Comparison of ENCODE assay signal across 7 mouse cellular contexts in the genomic region with DNA sequence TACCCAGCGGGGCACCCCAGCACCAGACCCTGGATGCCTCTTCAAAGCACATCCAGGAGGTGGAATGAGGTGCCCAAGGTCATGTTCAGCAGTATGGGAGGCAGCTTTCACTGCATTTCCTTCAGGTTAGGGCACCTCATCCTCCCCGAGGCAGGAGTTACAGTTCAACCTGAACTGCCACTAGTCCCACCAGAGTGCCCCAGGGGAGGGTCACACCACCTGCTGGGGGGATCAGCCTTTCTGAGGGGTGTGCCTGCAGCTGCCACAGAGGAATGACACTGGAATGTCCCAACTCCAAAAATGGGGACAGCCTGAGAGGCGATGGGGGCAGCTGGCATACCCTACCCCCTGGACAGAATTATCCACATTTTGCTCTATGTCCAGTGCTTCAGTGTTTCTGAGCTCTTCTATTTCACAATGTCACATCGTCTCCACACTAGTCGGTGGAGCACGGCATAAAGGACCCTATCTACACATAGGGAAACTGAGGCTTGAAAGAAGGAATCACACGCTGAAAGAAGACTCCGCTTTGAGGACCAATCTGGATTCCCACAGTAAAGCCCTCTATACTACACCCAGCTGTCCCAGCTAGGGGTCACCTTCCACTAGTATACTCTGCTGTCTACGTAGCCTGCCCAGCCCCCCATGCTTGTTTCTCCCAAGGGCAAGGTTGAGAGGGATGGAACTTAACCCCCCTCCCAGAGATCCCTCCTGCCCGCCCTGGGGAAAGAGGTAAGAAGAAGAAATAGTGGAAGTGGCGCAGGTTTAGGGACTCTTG. TPM values are rescaled to one million over a fixed set of nuclear protein-coding genes. Genes with fewer than 3 reads are reported as not detected.
DNase-seq lines count a peak whose midpoint lies in the region; ATAC-seq and TF ChIP-seq lines count a peak whose summit lies in the region.

No protein-coding gene starts in this region.

- WGBS in lung, embryonic 16.5 days, result 34% methylated on average over 11 of the region's 11 CpGs
- 25% methylated on average over 11 of the region's 11 CpGs for WGBS in forebrain, embryonic 10.5 days
- 51% methylated on average over 11 of the region's 11 CpGs for WGBS in intestine, postnatal 0 days
- WGBS in neural tube, embryonic 15.5 days, result 24% methylated on average over 11 of the region's 11 CpGs

- no peak for ATAC-seq in lung, embryonic 16.5 days (ENCODE audit: low read depth)
- ATAC-seq in intestine, postnatal 0 days, result no peak
- 0 out of 2 replicates have a peak, but pooled peaks have one; percentile 12 for ATAC-seq in neural tube, embryonic 15.5 days (ENCODE audit: low FRiP score)

- no peaks in the 10 kb centered on the region; the same call in 1 of the 2 replicates for H3K36me3 ChIP-seq in lung, embryonic 16.5 days (ENCODE audit: control insufficient read depth, insufficient read depth, low read length)
- peaks cover 17% of the 10 kb centered on the region for H3K36me3 ChIP-seq in forebrain, embryonic 10.5 days (replicated peaks)
- peaks cover 11% of the 10 kb centered on the region for H3K36me3 ChIP-seq in intestine, postnatal 0 days (ENCODE audit: control insufficient read depth, insufficient read depth)
- H3K36me3 ChIP-seq in neural tube, embryonic 15.5 days, result peaks cover 7% of the 10 kb centered on the region; the same call in 1 of the 2 replicates

- no peak for DNase-seq in lung, postnatal 25 days (ENCODE audit: low spot score)
- no peak for DNase-seq in forebrain, embryonic 10.5 days (ENCODE audit: extremely low spot score, low spot score)
- no peak for DNase-seq in layer of hippocampus, postnatal 14 days (ENCODE audit: low spot score in 2 of 2)
- no peak for DNase-seq in gastrocnemius, adult 18-20 months (ENCODE audit: low spot score)

- H3K4me1 ChIP-seq in lung, embryonic 16.5 days (replicated peaks; ENCODE audit: control insufficient read depth, insufficient read depth, low read length), result peaks cover 24% of the 10 kb centered on the region
- peaks cover 57% of the 10 kb centered on the region for H3K4me1 ChIP-seq in forebrain, embryonic 10.5 days
- peaks cover 8% of the 10 kb centered on the region for H3K4me1 ChIP-seq in intestine, postnatal 0 days (replicated peaks; ENCODE audit: control insufficient read depth, insufficient read depth, low read length)
- peaks cover 49% of the 10 kb centered on the region for H3K4me1 ChIP-seq in neural tube, embryonic 15.5 days

- H3K27me3 ChIP-seq in lung, embryonic 16.5 days (ENCODE audit: control insufficient read depth, insufficient read depth, low read depth, low read length), result no peaks in the 10 kb centered on the region
- peaks cover 34% of the 10 kb centered on the region for H3K27me3 ChIP-seq in forebrain, embryonic 10.5 days (ENCODE audit: poor library complexity, severe bottlenecking)
- no peaks in the 10 kb centered on the region for H3K27me3 ChIP-seq in intestine, postnatal 0 days (replicated peaks; ENCODE audit: control insufficient read depth, insufficient read depth, low read length)
- peaks cover 7% of the 10 kb centered on the region; the same call in 1 of the 2 replicates for H3K27me3 ChIP-seq in neural tube, embryonic 15.5 days (replicated peaks)

- peak overlapping the region; percentile 92 for H3K4me2 ChIP-seq in lung, embryonic 16.5 days (ENCODE audit: low read depth, low read length)
- H3K4me2 ChIP-seq in intestine, postnatal 0 days (replicated peaks; ENCODE audit: low read depth), result peak overlapping the region; percentile 95
- peak overlapping the region; percentile 92 for H3K4me2 ChIP-seq in neural tube, embryonic 15.5 days

- TF ChIP-seq CTCF in intestine, postnatal 0 days (IDR thresholded peaks at IDR 0.05; ENCODE audit: low read depth), result no peak

- peak overlapping the region; percentile 90 for H3K9ac ChIP-seq in lung, embryonic 16.5 days (ENCODE audit: low read length)
- peak overlapping the region; percentile 57 for H3K9ac ChIP-seq in intestine, postnatal 0 days (ENCODE audit: low read depth, low read length)
- H3K9ac ChIP-seq in neural tube, embryonic 15.5 days (replicated peaks), result peak overlapping the region; percentile 77

- H3K4me3 ChIP-seq in lung, embryonic 16.5 days (ENCODE audit: low read length), result peak overlapping the region; percentile 78
- peak overlapping the region; percentile 78 for H3K4me3 ChIP-seq in forebrain, embryonic 10.5 days
- H3K4me3 ChIP-seq in intestine, postnatal 0 days (ENCODE audit: low read depth, low read length), result peak overlapping the region; percentile 65
- peak overlapping the region; percentile 74 for H3K4me3 ChIP-seq in neural tube, embryonic 15.5 days (replicated peaks)

- no peaks in the 10 kb centered on the region for H3K9me3 ChIP-seq in lung, embryonic 16.5 days (ENCODE audit: control insufficient read depth, low read length)
- H3K9me3 ChIP-seq in forebrain, embryonic 10.5 days, result no peaks in the 10 kb centered on the region
- H3K9me3 ChIP-seq in intestine, postnatal 0 days (ENCODE audit: control insufficient read depth), result no peaks in the 10 kb centered on the region
- H3K9me3 ChIP-seq in neural tube, embryonic 15.5 days (replicated peaks), result no peaks in the 10 kb centered on the region

- H3K27ac ChIP-seq in lung, embryonic 16.5 days (ENCODE audit: low read length), result peak overlapping the region; percentile 79
- H3K27ac ChIP-seq in forebrain, embryonic 10.5 days, result peak overlapping the region; percentile 87
- H3K27ac ChIP-seq in intestine, postnatal 0 days (ENCODE audit: low read depth, low read length), result no peak overlapping the region
- H3K27ac ChIP-seq in neural tube, embryonic 15.5 days (replicated peaks), result peak overlapping the region; percentile 11; the same call in 1 of the 2 replicates

RNA-seq across cellular contexts. Expression of a gene that starts 1.3 kb away (rescaled TPM):
- 43.4 and 43.5 TPM in 2 replicates for polyA plus RNA-seq in lung, embryonic 16.5 days (2015; fragmentation: Nextera tagmentation; extraction: Ambion mirVana)
- polyA plus RNA-seq in forebrain, embryonic 10.5 days (2016; fragmentation: Nextera tagmentation; extraction: Ambion mirVana), result 19.4 and 21.1 TPM in 2 replicates
- 8.5 and 8.8 TPM in 2 replicates for polyA plus RNA-seq in intestine, postnatal 0 days (2015; fragmentation: Nextera tagmentation; extraction: Ambion mirVana)
- 30.0 and 31.9 TPM in 2 replicates for polyA plus RNA-seq in neural tube, embryonic 15.5 days (2015; fragmentation: Nextera tagmentation; extraction: Ambion mirVana)
- total RNA-seq in layer of hippocampus, postnatal 14 days (2021), result 10 to 100 TPM; 11.4 to 12.1 TPM
- total RNA-seq in gastrocnemius, adult 18-20 months (2021), result 1 to 10 TPM; 2.0 to 2.6 TPM

RNA-seq across cellular contexts. Expression of a gene that starts 1.5 kb away (rescaled TPM):
- 4.0 and 4.5 TPM in 2 replicates for polyA plus RNA-seq in lung, embryonic 16.5 days (2015; fragmentation: Nextera tagmentation; extraction: Ambion mirVana)
- 1.6 and 2.0 TPM in 2 replicates for polyA plus RNA-seq in forebrain, embryonic 10.5 days (2016; fragmentation: Nextera tagmentation; extraction: Ambion mirVana)
- 1.1 and 1.3 TPM in 2 replicates for polyA plus RNA-seq in intestine, postnatal 0 days (2015; fragmentation: Nextera tagmentation; extraction: Ambion mirVana)
- 2.0 and 2.3 TPM in 2 replicates for polyA plus RNA-seq in neural tube, embryonic 15.5 days (2015; fragmentation: Nextera tagmentation; extraction: Ambion mirVana)
- total RNA-seq in layer of hippocampus, postnatal 14 days (2021), result 1 to 10 TPM in 1 of 2 experiments, under 1 TPM in 1; 0.88 to 1.3 TPM
- total RNA-seq in gastrocnemius, adult 18-20 months (2021), result under 1 TPM; 0.09 to 0.14 TPM

RNA-seq across cellular contexts. Expression of a gene that starts 13.6 kb away (rescaled TPM):
- polyA plus RNA-seq in lung, embryonic 16.5 days (2015; fragmentation: Nextera tagmentation; extraction: Ambion mirVana), result 41.1 and 41.8 TPM in 2 replicates
- 37.2 and 39.1 TPM in 2 replicates for polyA plus RNA-seq in forebrain, embryonic 10.5 days (2016; fragmentation: Nextera tagmentation; extraction: Ambion mirVana)
- 32.4 and 34.2 TPM in 2 replicates for polyA plus RNA-seq in intestine, postnatal 0 days (2015; fragmentation: Nextera tagmentation; extraction: Ambion mirVana)
- 79.1 and 79.8 TPM in 2 replicates for polyA plus RNA-seq in neural tube, embryonic 15.5 days (2015; fragmentation: Nextera tagmentation; extraction: Ambion mirVana)
- total RNA-seq in layer of hippocampus, postnatal 14 days (2021), result 10 to 100 TPM; 60.5 to 65.1 TPM
- 10 to 100 TPM; 10.7 to 12.7 TPM for total RNA-seq in gastrocnemius, adult 18-20 months (2021)

RNA-seq across cellular contexts. Expression of a gene that starts 29.8 kb away (rescaled TPM):
- 111 and 116 TPM in 2 replicates for polyA plus RNA-seq in lung, embryonic 16.5 days (2015; fragmentation: Nextera tagmentation; extraction: Ambion mirVana)
- 273 and 279 TPM in 2 replicates for polyA plus RNA-seq in forebrain, embryonic 10.5 days (2016; fragmentation: Nextera tagmentation; extraction: Ambion mirVana)
- 98.2 and 101 TPM in 2 replicates for polyA plus RNA-seq in intestine, postnatal 0 days (2015; fragmentation: Nextera tagmentation; extraction: Ambion mirVana)
- polyA plus RNA-seq in neural tube, embryonic 15.5 days (2015; fragmentation: Nextera tagmentation; extraction: Ambion mirVana), result 96.3 and 117 TPM in 2 replicates
- 10 to 100 TPM; 50.1 to 53.0 TPM for total RNA-seq in layer of hippocampus, postnatal 14 days (2021)
- total RNA-seq in gastrocnemius, adult 18-20 months (2021), result 10 to 100 TPM; 24.2 to 28.1 TPM

RNA-seq across cellular contexts. Expression of a gene that starts 39.4 kb away (rescaled TPM):
- 103 and 104 TPM in 2 replicates for polyA plus RNA-seq in lung, embryonic 16.5 days (2015; fragmentation: Nextera tagmentation; extraction: Ambion mirVana)
- 78.4 and 78.7 TPM in 2 replicates for polyA plus RNA-seq in forebrain, embryonic 10.5 days (2016; fragmentation: Nextera tagmentation; extraction: Ambion mirVana)
- polyA plus RNA-seq in intestine, postnatal 0 days (2015; fragmentation: Nextera tagmentation; extraction: Ambion mirVana), result 110 and 113 TPM in 2 replicates
- 105 and 111 TPM in 2 replicates for polyA plus RNA-seq in neural tube, embryonic 15.5 days (2015; fragmentation: Nextera tagmentation; extraction: Ambion mirVana)
- total RNA-seq in layer of hippocampus, postnatal 14 days (2021), result 10 to 100 TPM; 32.6 to 37.7 TPM
- 10 to 100 TPM; 40.2 to 46.1 TPM for total RNA-seq in gastrocnemius, adult 18-20 months (2021)
